Mouse (Mus musculus): ENCODE measurements around the gene Ssh3.

GRCm38 (mm10) chr19:4299126-4299525 is 30.1 kb upstream of the Ssh3 start:
- TF ChIP-seq POLR2A (IDR thresholded peaks at IDR 0.05; ENCODE audit: borderline replicate concordance, extremely low read depth, low read depth, low read length) (no peak), CTCF (IDR thresholded peaks at IDR 0.05; ENCODE audit: insufficient read depth, low read length) (no peak)
